ENCODE assay signal across 9 mouse cellular contexts in genomic region chr11:86545556-86545955, GRCm38 (mm10). TPM values are rescaled to one million over a fixed set of nuclear protein-coding genes. Genes with fewer than 3 reads are reported as not detected.
A peak's percentile ranks its signal among the peaks of the same experiment; 100 is the strongest.
DNase-seq lines count a peak whose midpoint lies in the region; ATAC-seq and TF ChIP-seq lines count a peak whose summit lies in the region.
"Had no signal": no experiment of that assay in that cellular context is flagged by ENCODE, and none has a peak within 500 bp of the region (broad histone marks: within the 10 kb centered on the region; RNA-seq: fewer than 3 reads in every experiment).

No protein-coding gene starts in this region.

- peak overlapping the region; percentile 89 for H3K4me3 ChIP-seq in layer of hippocampus, adult 2 months
- H3K4me3 ChIP-seq in embryonic facial prominence, embryonic 10.5 days: peak overlapping the region; percentile 100
- peak overlapping the region; percentile 65 for H3K4me3 ChIP-seq in intestine, embryonic 14.5 days (ENCODE audit: low read depth, low read length)
- peak overlapping the region; percentile 83; the same call in 1 of the 2 replicates for H3K4me3 ChIP-seq in midbrain, postnatal 0 days (ENCODE audit: low read depth, low read length)

- H3K9me3 ChIP-seq in embryonic facial prominence, embryonic 10.5 days: no peaks in the 10 kb centered on the region
- no peaks in the 10 kb centered on the region for H3K9me3 ChIP-seq in intestine, embryonic 14.5 days (ENCODE audit: control insufficient read depth, low read length)
- no peaks in the 10 kb centered on the region for H3K9me3 ChIP-seq in midbrain, postnatal 0 days (ENCODE audit: low read length)

- ATAC-seq in intestine, embryonic 14.5 days (replicated peaks; ENCODE audit: low FRiP score, low TSS enrichment, low read depth): no peak
- no peak for ATAC-seq in midbrain, postnatal 0 days (ENCODE audit: low FRiP score)

- H3K4me1 ChIP-seq in embryonic facial prominence, embryonic 10.5 days: peaks cover 32% of the 10 kb centered on the region
- peaks cover 18% of the 10 kb centered on the region for H3K4me1 ChIP-seq in intestine, embryonic 14.5 days (replicated peaks; ENCODE audit: control insufficient read depth, insufficient read depth, low read length)
- H3K4me1 ChIP-seq in midbrain, postnatal 0 days (ENCODE audit: insufficient read depth, low read length): no peaks in the 10 kb centered on the region; the same call in 1 of the 2 replicates

- no peak for TF ChIP-seq CTCF in layer of hippocampus, adult 2 months (conservative IDR thresholded peaks at IDR 0.05)
- no peak for TF ChIP-seq CTCF in midbrain, postnatal 0 days (IDR thresholded peaks at IDR 0.05)

- peak overlapping the region; percentile 90 for H3K9ac ChIP-seq in intestine, embryonic 14.5 days (ENCODE audit: low read length)
- 0 out of 2 replicates have a peak overlapping the region, but pooled peaks have one; percentile 24 for H3K9ac ChIP-seq in midbrain, postnatal 0 days (replicated peaks; ENCODE audit: low read length, poor library complexity, severe bottlenecking)

- H3K27ac ChIP-seq in layer of hippocampus, adult 2 months: 0 out of 2 replicates have a peak overlapping the region, but pooled peaks have one; percentile 84
- H3K27ac ChIP-seq in embryonic facial prominence, embryonic 10.5 days (replicated peaks): peak overlapping the region; percentile 93
- H3K27ac ChIP-seq in intestine, embryonic 14.5 days (ENCODE audit: low read depth): 0 out of 2 replicates have a peak overlapping the region, but pooled peaks have one; percentile 66
- no peak overlapping the region for H3K27ac ChIP-seq in midbrain, postnatal 0 days (ENCODE audit: low read depth, low read length)

- peaks cover 30% of the 10 kb centered on the region for H3K36me3 ChIP-seq in embryonic facial prominence, embryonic 10.5 days (replicated peaks)
- peaks cover 12% of the 10 kb centered on the region for H3K36me3 ChIP-seq in intestine, embryonic 14.5 days (ENCODE audit: control insufficient read depth, insufficient read depth, low read length)
- no peaks in the 10 kb centered on the region for H3K36me3 ChIP-seq in midbrain, postnatal 0 days (ENCODE audit: insufficient read depth, low read length)

- WGBS in embryonic facial prominence, embryonic 10.5 days: 83% methylated on average over 8 of the region's 8 CpGs
- 78% methylated on average over 8 of the region's 8 CpGs for WGBS in intestine, embryonic 14.5 days
- 84% methylated on average over 8 of the region's 8 CpGs for WGBS in midbrain, postnatal 0 days

- H3K27me3 ChIP-seq in embryonic facial prominence, embryonic 10.5 days (replicated peaks; ENCODE audit: low read depth, poor library complexity, severe bottlenecking): no peaks in the 10 kb centered on the region
- H3K27me3 ChIP-seq in intestine, embryonic 14.5 days (replicated peaks; ENCODE audit: control insufficient read depth, insufficient read depth, low read length): no peaks in the 10 kb centered on the region
- no peaks in the 10 kb centered on the region for H3K27me3 ChIP-seq in midbrain, postnatal 0 days (ENCODE audit: insufficient read depth, low read length)

- no peak for DNase-seq in layer of hippocampus, adult 2 months (ENCODE audit: low spot score in 2 of 2)
- DNase-seq in layer of hippocampus, adult 8-10 months (ENCODE audit: low spot score in 2 of 2): no peak
- DNase-seq in embryonic facial prominence, embryonic 10.5 days (ENCODE audit: low spot score): no peak
- no peak for DNase-seq in intestine, embryonic 14.5 days (ENCODE audit: low spot score)
- DNase-seq in midbrain, postnatal 0 days (ENCODE audit: low spot score): no peak
- no peak for DNase-seq in adrenal gland, postnatal 4 days (ENCODE audit: low spot score in 2 of 2)
- DNase-seq in embryo, embryonic 11 days: no peak
- no peak for DNase-seq in natural killer cell, adult 2 months (ENCODE audit: low spot score in 2 of 2)
- DNase-seq: kidney, postnatal 14 days had no signal

- H3K4me2 ChIP-seq in intestine, embryonic 14.5 days (ENCODE audit: low read length): peak overlapping the region; percentile 54
- H3K4me2 ChIP-seq in midbrain, postnatal 0 days (ENCODE audit: low read depth, low read length, poor library complexity, severe bottlenecking): peak overlapping the region; percentile 64

RNA-seq across cellular contexts. Expression of gene Tubd1, which starts 0.8 kb away (rescaled TPM):
- total RNA-seq in layer of hippocampus, adult 2 months (2021): 1 to 10 TPM; 6.0 to 8.2 TPM
- total RNA-seq in layer of hippocampus, adult 8-10 months (2022): 1 to 10 TPM; 5.2 to 7.9 (median 7.1) TPM
- polyA plus RNA-seq in embryonic facial prominence, embryonic 10.5 days (2016; fragmentation: Nextera tagmentation; extraction: Ambion mirVana): 13.2 and 14.8 TPM in 2 replicates
- 9.9 and 10.6 TPM in 2 replicates for polyA plus RNA-seq in intestine, embryonic 14.5 days (2014; fragmentation: Nextera tagmentation; extraction: Ambion mirVana)
- total RNA-seq in midbrain, postnatal 0 days (2014; rRNA removed): 1.7 and 2.7 TPM in 2 replicates
- 4.5 and 5.0 TPM in 2 replicates for polyA plus RNA-seq in midbrain, postnatal 0 days (2015; fragmentation: Nextera tagmentation; extraction: Ambion mirVana)
- 1 to 10 TPM; 6.3 to 7.5 TPM for total RNA-seq in adrenal gland, postnatal 4 days (2021)

RNA-seq across cellular contexts. Expression of gene Rps6kb1, which starts 1.0 kb away (rescaled TPM):
- total RNA-seq in layer of hippocampus, adult 2 months (2021): 10 to 100 TPM; 43.8 to 44.2 TPM
- total RNA-seq in layer of hippocampus, adult 8-10 months (2022): 10 to 100 TPM; 36.8 to 41.2 (median 39.4) TPM
- polyA plus RNA-seq in embryonic facial prominence, embryonic 10.5 days (2016; fragmentation: Nextera tagmentation; extraction: Ambion mirVana): 63.0 and 66.9 TPM in 2 replicates
- polyA plus RNA-seq in intestine, embryonic 14.5 days (2014; fragmentation: Nextera tagmentation; extraction: Ambion mirVana): 50.7 and 58.0 TPM in 2 replicates
- 35.6 and 47.9 TPM in 2 replicates for total RNA-seq in midbrain, postnatal 0 days (2014; rRNA removed)
- polyA plus RNA-seq in midbrain, postnatal 0 days (2015; fragmentation: Nextera tagmentation; extraction: Ambion mirVana): 53.7 and 59.6 TPM in 2 replicates
- total RNA-seq in adrenal gland, postnatal 4 days (2021): 10 to 100 TPM; 50.5 to 53.2 TPM
